Mouse (Mus musculus): ENCODE measurements around the gene Sptssa.
"Not testable (repeated sequence)": the region's sequence is repeated elsewhere in the genome, so short reads cannot be mapped to it uniquely, and the experiment has no call there.

Sptssa gene

GRCm38 (mm10) chr12:54656396-54657171 lies at the start of gene Sptssa:
Sptssa (minus strand) TSS chr12:54656573.
- DNase-seq (ENCODE audit: low spot score), result peak; percentile 86

GRCm38 (mm10) chr12:54699394-54699793 lies 43.0 kb upstream of the Sptssa start:
- no peak for DNase-seq (ENCODE audit: low spot score)

GRCm38 (mm10) chr12:54697791-54698250 lies 41.4 kb upstream of the Sptssa start:
- no peak for DNase-seq (ENCODE audit: low spot score)

GRCm38 (mm10) chr12:54697003-54697597 lies 40.7 kb upstream of the Sptssa start:
- no peak for DNase-seq (ENCODE audit: low spot score)

GRCm38 (mm10) chr12:54696242-54697002 lies 40.0 kb upstream of the Sptssa start:
- peak; percentile 63 for DNase-seq (ENCODE audit: low spot score)

- DNase-seq (ENCODE audit: low spot score), result peak; percentile 85
These were observed 39.3 kb upstream of the Sptssa start, which contains the start of gene Eapp for GRCm38 (mm10) chr12:54695511-54696241. Eapp (minus strand) TSS chr12:54695897.

- DNase-seq (ENCODE audit: low spot score), result no peak
These were observed 38.6 kb upstream of the Sptssa start for GRCm38 (mm10) chr12:54694847-54695510.

- no peak for DNase-seq (ENCODE audit: low spot score)
These were observed 32.7 kb upstream of the Sptssa start for GRCm38 (mm10) chr12:54689082-54689481.

GRCm38 (mm10) chr12:54683182-54683581 lies 26.8 kb upstream of the Sptssa start:
- no peak for DNase-seq (ENCODE audit: low spot score)

- no peak for DNase-seq (ENCODE audit: low spot score)
These were observed 20.3 kb upstream of the Sptssa start for GRCm38 (mm10) chr12:54676709-54677108.

- DNase-seq (ENCODE audit: low spot score), result no peak
These were observed 19.0 kb upstream of the Sptssa start for GRCm38 (mm10) chr12:54675396-54675795.

GRCm38 (mm10) chr12:54671262-54671661 lies 14.9 kb upstream of the Sptssa start:
- no peak for DNase-seq (ENCODE audit: low spot score)

- DNase-seq (ENCODE audit: low spot score), result no peak
These were observed 11.8 kb upstream of the Sptssa start for GRCm38 (mm10) chr12:54668141-54668540.

GRCm38 (mm10) chr12:54665526-54665925 lies 9.2 kb upstream of the Sptssa start:
- no peak for DNase-seq (ENCODE audit: low spot score)

- not testable (repeated sequence) for DNase-seq (ENCODE audit: low spot score)
These were observed 5.1 kb upstream of the Sptssa start for GRCm38 (mm10) chr12:54661470-54661869.

- DNase-seq (ENCODE audit: low spot score), result no peak
These were observed 3.5 kb upstream of the Sptssa start for GRCm38 (mm10) chr12:54659901-54660300.

GRCm38 (mm10) chr12:54658425-54659092 lies 2.2 kb upstream of the Sptssa start:
- DNase-seq (ENCODE audit: low spot score), result no peak

GRCm38 (mm10) chr12:54657951-54658350 lies 1.6 kb upstream of the Sptssa start:
- DNase-seq (ENCODE audit: low spot score), result no peak

GRCm38 (mm10) chr12:54657226-54657625 lies 853 bp upstream of the Sptssa start:
- no peak for DNase-seq (ENCODE audit: low spot score)

- DNase-seq (ENCODE audit: low spot score), result no peak
These were observed 356 bp downstream of the Sptssa start for GRCm38 (mm10) chr12:54656039-54656395.
